Mouse (Mus musculus): Measurements from ENCODE around the gene Cuta.
"Not testable (repeated sequence)": the region's sequence is repeated elsewhere in the genome, so short reads cannot be mapped to it uniquely, and the experiment has no call there.

GRCm38 (mm10) chr17:26917560-26917959 is 21.8 kb downstream of the Cuta start:
- TF ChIP-seq USF1 (IDR thresholded peaks at IDR 0.05; ENCODE audit: low read depth); MYOD1 (IDR thresholded peaks at IDR 0.05; ENCODE audit: control insufficient read depth, insufficient read length, low read depth); CTCF (IDR thresholded peaks at IDR 0.05; ENCODE audit: control insufficient read depth, insufficient read depth, insufficient read length); MYOG (IDR thresholded peaks at IDR 0.05; ENCODE audit: control insufficient read depth, extremely low read depth, insufficient read length); MAX (IDR thresholded peaks at IDR 0.05): not testable (repeated sequence)
